Mouse (Mus musculus) ovary, postnatal 10 days (tissue): ENCODE measurements at regions not wholly inside any gene's neighbourhood (a gene's known extent, or its start where the extent isn't known, plus 50 kb on each side); places are given as distances from the start of the nearest gene placed in this dataset.

ENCODE experiments used
- DNase-seq: peaks from one replicate; pipeline ENCODE4 v3.0.0; 2022; ENCODE audit warnings: low spot score

DNA sequence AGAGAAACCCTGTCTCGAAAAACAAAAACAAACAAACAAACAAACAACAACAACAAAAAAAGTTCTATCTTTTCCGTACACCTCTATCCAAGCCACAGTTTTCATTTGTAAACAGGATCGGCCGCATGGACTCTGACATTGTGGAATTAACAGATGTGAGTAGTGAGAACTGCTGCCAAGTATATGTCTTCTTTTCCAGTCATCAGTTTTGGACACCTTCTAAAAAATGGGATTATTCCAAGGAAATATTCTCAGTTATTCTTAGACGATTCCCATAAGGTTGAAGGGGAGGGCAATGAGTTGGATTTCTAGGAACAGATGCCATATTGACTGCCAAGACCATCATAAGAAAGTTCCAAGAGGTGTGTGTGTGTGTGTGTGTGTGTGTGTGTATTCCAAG, 891.2 kb upstream of the Lrrc6 start:
- no peak for DNase-seq

DNA sequence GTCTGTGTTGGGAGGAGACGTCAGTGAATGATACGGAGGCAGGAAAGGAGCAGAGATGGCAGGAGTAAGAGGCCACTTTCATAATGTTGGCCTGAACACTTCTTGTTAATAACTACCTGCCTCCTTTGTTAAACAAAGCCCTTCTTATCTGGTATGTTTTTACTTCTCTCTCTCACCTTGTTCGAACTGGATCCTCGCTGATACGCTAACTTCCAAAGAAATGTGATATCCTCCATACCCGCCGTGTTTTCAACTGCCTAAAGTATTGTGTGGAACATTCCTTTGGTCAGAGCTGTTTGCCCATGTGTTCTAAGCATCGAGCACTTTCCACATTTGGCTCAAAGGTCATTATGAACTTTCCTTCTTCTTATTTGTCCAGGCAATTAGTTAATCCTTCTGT, 887.8 kb upstream of the Lrrc6 start:
- DNase-seq, result no peak

DNA sequence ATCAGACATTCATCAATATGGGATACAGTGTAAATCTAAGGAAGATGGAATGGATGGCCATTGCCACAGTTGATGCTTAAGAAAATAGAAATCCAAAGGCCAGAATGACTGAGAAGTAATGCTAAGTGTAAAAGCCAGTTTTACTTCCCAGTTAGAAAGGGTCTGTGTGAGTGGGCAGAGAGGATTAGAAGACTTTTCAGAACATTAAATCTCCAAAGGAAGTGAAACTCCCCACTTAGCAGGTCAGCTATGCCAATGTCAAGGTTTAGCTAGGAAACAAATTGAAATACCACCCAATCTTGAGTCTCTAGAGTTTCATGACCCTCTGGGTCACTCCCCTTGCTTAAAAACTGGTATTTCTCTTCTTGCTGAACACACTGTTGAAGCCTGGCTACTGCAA, 886.2 kb upstream of the Lrrc6 start:
- DNase-seq, result no peak

DNA sequence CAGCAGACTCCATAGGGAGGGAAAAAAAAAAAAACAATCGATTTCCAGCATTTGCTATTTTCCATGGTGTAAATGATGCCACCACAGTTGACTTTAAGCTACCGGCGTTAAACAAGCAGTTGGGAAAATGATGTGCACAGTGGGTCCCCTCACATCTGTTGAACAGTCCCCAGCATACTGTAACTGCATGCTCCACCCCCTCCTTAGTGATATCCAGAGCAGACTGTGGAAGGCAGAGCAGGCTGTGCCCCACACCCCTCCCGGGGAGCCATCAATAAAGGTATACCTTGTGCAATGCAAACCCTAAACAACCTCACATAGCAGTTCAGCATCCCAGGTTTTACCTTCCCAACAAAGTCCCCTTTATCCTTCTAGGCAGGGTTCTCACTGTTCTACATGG, 872.9 kb upstream of the Lrrc6 start:
- DNase-seq, result no peak

DNA sequence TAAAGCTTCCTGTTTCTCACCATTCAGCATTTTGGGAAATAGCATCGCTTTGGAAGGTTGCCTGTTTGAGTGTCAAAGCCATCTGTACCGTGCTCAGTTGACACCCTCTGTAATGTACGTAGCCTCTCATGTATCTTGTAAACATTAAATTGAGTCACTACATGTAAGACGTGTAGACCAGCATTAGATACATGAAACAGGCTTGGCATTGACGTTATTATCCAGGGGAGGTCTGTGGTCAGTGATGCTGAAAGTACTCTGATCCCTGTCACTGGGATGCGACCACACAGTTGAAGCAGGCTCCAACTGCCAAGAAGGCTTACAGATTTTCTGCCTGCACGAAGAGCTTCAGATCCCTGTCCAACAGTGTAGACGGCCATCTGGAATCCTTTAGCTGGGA, 872.3 kb upstream of the Lrrc6 start:
- no peak for DNase-seq

DNA sequence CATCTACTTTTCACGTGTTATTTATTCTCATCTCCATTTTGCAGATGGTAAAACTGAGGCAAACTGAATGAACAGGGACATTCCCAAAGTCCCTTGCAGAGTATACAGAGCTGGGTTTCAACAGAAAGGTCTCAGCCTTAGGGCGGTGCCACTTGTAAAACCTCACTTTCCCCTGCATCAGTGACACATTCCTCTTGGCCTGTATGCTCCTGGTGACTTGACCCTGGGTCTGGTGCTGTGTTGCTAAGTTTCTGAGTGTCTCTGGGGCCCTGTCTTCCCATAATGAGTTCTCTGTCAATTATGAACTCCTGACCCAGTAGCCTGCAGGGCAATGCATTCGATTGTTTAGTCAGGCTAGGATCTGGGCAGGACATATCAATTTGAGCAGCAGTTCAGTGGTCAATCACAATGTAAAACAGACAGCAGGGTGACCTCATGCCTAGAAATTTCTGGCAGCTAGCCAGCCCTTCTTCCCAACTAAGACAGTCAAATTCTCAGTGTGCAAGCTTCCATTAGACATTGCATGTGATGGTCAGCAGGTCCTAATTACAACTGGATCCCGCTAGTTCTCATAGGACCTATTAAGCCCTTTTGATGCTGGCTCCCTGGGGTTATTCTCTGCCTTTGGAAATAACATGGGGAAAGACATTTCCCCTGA, 863.5 kb upstream of the Lrrc6 start:
- DNase-seq, result no peak

DNA sequence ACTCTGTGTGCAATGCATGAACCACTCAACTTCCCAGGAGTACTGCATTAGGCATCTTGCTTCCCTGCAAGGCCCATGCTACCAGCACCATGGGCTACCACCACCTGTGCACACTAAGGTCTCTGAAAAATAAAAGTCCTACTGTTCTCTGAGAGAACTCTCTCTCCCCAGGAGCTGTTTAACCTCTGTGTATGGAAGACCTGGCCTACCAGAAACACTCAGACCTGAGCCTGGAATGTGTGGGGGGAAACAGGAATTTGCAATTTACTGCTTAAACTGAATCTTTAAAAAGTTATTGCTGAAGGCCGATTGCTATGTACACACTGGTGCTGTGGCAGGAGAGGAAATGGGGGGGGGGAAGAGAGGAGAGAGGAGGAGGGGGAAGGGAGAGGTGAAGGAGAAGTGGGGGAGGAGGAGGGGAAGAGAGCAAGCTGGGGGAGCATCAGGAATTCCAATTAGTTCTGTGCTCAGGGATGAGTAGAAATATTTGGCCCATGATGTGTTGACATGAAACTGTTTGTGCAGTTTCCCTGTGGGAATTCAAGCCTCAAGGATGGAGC, 860.4 kb upstream of the Lrrc6 start:
- no peak for DNase-seq

DNA sequence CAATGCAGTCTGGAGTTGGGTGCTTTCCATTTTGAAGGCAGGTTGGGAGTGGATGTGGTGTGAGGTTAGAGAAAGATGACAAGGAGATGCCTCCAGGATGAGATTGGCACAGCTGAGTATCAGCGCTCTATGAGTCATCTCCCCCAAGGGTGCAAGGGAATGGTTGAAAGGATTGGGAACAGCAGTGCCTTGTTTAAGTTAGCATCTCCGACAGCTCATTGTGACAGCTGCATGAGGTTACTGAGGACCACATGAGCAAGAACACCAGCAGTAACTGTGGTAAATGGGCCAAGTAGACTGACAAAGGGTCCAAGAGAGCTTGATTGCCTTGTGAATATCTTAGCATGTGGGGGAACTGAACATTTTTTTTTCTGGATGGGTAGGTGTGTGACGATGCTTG, 857.2 kb upstream of the Lrrc6 start:
- no peak for DNase-seq

DNA sequence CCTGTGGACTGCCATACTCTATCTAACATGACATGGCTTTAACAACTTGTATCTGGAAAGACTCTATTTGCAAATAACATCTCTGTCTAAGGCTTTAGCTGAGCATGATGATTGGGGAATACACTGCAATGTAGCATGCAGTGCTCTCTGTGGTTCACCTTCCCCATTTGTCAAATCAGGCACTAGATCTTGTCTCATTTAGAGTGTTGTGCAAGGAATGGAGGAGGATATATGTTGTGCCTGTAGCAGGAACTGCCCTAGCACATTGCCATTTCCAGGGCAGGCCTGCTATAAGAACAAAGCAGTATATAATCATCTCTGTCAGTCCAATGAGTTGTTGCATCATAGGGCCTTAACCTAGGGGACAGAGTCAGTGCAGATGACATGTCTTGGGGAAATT, 854.6 kb upstream of the Lrrc6 start:
- DNase-seq, result no peak

DNA sequence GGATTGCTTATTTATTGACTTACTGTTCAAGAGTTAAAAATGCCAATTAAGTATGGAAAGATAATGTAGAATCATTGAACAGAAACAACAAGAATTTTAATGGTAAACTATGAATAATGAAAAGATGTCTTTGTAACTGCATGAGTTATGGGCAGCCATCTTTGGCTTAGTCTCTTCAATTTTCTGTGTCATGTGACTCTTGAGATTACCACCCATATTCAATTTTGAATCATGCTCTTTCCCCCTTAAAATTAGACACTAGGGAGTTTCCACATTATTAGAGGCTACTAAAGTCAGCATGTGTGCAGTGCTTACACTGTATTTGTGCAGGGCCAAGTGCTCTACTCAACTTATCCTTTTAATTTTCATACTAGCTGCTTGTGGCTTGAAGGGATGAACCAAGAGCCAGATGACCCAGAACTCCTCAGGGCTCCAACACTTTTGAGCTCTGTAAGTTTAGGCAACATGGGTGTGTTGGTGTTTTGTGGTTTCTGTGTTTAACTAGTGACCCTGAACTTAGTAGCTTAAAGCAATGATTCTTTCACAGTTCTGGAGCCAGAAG, 854.0 kb upstream of the Lrrc6 start:
- DNase-seq, result no peak

DNA sequence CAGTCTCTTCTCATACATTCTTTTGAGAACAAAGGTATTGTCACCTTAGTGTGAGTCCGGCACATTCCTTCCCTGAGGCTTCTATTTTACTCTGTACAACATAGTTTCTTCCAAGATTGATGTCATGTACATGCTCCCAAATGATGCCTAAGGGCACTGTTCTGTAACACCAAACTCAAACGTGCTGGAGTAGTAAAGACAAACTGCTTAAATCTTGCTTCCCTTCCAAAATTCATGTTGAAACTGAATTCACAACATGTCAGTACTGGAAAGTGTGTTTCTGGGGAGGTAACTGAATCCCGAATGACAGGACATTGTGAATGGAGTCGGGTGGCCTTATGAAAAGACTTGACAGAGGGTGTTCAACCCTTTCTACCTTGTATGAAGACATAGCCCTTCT, 848.8 kb upstream of the Lrrc6 start:
- DNase-seq, result no peak

DNA sequence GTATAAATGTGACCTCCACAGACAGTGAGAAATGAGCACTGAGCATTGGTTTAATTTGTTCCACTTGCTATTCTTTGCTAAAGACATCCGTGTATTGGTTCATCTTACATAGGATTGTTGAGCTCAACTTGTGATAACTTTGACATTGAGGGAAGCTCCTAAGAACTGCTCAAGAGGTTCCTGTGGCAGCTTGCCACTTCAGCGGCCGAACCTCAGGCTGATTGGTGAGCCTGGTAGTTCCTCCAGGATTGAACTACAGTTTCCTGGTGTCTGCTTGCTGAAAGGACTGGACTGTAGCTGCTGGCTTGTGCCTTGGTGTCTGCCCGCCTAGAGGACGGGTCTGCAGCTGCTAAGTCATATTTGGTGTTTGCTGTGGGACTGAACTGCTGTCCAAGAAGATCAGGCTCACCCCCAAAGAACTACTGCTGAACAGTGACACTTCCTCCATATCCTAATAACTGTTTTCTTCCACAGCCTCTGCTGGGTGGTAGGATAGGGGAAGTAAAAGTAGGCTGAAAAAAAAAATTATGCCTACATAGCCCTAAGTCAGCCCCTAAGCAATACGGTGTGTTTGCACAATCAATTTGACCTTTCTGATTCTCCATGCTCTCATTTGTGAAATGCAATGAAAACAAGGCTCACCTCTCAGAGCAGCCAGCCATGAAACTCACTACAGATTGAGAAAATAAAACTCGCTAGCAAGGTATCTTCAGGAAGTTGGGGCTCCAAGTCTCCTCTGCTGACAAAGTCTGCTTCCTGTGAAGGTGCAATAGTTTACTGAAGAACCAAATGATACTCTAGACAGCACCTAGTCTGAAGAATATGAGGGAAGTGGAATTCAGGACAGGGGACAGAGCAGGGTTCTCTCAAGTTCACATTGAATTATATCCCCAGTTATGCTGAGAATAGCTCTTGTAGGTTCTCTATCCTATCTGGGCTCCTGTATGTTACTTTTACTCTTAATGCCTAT, 844.8 kb upstream of the Lrrc6 start:
- DNase-seq, result no peak

DNA sequence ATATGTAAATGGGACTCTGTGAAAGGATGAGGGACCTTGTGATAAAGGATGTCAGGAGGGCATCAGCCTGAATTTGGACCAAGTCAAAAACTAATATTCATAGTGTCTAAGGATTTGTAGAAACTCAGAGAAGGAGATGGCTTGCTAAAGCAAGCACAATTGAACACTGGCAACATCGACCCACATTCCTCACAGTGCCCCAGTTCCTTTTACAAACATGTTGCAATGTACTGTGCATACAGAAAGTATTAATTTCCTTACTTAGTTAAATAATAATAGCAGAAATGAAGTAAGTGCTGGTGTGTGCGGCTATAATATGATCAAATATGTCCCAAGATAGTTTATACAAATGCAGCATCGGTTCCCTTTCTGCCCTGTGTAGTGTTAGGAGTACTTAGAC, 841.3 kb upstream of the Lrrc6 start:
- DNase-seq, result no peak

DNA sequence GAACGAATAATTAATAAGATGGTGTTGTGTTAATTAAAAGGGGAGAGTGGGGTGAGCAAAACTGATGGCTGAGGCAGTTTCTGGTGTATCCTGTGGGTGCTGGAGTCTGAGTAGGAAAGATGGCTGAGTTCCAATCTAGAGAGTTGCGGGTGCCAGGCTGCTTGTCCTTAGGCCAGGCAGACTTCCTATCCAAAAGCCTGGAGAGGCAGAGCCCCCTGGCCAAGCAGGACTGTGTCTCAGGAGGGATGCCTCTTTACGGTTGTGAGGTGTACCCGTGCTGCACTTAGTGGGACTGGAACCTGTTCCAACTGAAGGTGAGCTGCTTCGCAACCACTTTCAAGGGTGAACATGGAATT, 836.3 kb upstream of the Lrrc6 start:
- DNase-seq, result no peak

DNA sequence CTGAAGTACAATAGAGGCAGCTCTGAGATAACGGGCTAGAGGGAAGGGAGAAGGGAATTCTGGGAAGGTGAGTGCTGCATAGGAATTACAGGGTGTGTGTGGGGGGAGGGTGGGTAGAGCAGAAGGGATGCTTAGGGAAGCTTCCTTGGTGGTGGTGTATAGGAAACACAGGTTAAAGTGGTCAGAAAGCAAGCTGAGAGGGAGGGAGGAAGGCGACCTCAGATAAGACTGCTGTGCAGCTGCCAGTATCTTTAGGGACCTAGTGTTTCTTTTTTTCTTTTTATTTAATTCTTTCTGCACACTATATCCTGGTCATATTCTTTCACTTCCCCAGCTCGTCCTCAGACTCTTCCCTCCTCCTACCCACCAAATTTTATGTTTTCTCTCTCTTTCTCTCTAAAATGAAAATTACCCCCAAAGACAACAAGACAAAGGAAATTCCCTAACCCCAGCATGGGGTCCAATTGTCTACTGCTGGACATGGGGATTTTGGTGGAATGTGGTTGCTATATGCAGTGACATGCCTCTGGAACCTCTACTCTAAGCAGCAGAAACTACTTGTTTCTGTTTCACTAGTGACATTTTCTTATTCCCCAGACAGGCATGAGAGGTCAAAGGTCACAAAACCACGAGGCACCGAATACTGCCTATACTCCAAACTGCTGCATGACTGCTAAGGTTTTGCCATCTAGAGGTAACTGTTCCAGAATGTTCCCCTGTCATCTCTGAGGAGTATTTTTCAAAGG, 835.8 kb upstream of the Lrrc6 start:
- no peak for DNase-seq

DNA sequence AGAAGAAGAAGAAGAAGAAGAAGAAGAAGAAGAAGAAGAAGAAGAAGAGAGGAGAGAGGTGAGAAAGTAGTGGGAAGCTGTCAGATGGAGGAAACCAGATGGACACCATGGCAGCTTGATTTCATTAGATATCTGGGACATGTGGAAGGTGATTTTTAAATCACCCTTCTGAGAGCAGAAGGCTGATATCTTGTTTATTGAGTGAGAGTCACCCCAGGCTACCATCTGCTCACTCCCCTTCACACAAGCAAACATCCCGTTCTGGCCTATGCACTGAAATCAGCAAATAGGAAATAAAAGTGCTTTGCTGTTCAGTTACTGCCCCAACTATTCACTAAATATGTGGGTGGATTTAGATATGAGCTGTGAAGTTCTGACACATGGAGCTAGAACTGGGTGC, 831.8 kb upstream of the Lrrc6 start:
- no peak for DNase-seq

DNA sequence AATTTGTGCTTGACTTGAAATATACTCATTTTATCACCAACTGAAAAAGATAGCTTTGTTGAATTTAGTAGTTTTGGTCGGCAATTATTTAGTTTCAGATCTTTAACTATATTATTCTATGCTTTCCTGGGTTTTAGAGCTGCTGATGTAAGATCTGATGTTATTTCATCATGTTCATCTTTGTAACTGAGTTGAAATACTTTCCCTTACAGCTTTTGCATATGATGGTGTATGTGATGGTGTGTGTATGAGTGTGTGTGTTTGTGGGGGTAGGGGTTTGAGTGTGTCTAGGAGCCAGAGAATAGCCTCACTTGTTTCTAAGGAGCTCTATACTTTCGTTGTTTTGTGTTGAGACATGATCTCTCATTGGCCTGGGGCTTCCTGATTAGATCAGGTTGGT, 819.6 kb upstream of the Lrrc6 start:
- no peak for DNase-seq

DNA sequence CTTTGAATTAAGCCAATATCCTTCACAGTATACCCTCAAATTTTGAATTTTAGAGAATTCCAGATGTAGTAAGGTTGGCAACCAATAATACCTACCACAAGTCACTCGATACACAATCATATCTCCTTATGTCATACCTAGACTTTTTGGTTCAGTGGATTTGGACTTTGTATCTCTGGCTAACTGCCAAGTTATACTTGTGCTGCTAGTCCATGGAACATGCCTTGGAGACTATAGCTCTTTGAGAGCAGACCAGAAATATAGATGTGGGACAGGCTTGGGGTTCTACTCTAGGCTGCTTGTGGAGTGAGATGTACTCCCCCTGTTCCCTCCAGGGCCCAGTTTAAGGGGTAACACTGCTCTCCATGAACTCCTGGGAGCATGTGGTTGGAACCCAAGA, 814.5 kb upstream of the Lrrc6 start:
- no peak for DNase-seq

DNA sequence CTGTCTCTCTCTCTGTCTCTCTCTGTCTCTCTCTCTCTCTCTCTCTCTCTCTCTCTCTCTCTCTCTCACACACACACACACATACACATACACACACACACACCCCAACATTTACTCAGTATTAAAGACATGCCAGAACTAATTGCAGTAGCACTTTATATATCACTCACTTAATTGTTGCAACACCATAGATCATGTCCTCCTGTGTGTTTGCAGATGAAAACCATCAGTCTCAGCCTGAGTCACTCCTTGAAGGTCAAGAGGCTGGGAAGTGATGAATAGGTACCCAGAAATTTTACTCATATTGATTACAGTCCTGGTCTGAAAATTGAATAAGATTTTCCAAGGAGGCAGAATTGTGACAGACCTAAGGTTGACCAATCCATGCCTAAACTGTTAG, 812.9 kb upstream of the Lrrc6 start:
- no peak for DNase-seq

DNA sequence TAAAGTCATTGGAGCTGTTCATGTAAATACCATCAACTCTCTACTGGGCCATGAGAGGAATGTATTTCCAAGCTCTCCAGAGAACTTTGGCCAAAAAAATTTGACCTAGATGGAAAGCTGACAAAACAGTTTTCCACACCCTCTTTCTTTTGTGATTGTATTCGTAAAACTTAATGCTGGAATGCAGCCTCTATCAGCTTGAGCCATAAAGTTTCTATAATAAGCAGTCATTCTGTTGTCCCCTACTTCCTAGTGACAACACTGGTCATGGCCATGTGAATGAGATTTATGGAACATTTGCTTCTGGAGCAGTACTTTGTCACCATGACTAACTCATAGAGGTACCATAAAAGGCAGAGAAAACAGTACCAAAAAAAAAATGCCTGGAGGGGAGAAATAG, 805.0 kb upstream of the Lrrc6 start:
- no peak for DNase-seq

DNA sequence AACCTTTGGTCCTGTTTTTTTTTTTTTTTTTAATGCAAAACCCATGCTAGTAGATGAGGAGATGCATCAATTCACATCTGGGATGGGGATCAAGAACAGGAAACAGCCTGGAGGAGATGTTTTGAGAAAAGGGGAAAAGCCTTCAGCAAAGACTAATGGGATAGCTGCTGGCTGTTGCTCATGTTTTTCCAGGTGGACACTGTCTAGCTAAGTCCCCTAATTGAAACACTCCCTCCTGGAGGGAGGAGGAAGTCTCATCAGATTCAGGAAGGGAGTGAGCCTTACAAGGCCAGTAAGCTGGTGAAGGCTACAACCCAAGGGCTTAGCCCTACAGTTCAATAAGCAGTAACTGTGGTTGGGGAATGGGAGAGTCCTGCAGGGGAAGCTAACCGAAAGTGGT, 803.1 kb upstream of the Lrrc6 start:
- DNase-seq, result no peak

DNA sequence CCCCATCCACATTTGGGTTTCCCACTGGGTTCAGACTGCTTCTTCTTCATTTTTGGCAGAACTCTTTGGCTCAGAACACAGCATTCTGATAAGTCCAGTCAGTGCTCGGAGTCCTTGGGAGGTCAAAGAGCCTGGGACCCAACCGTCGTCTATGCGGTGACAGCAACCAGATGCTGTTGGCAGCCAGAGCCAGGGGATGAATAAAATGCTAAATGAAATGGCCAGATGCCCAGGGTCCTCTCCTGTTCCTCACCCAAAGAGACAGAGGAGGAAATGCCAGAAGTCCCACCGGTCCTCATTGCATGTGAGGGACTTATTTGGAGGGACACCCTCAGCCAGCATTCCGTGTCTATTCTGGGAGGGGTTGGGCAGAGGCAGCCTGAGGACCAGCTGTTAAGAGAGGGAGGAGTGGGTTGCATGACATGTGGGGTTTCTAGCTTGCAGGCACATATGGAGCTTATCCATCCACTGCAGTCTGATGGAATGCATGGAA, 801.2 kb upstream of the Lrrc6 start:
- no peak for DNase-seq
